Mouse (Mus musculus) hindbrain, postnatal 0 days (tissue): ENCODE results near the gene Grin2c. TPM values are rescaled to one million over a fixed set of nuclear protein-coding genes. Genes with fewer than 3 reads are reported as not detected.

Source experiments
- ATAC-seq: fragments of 200-750 bp; cut with Nextera tagmentation; 2 replicates; pipeline ENCODE4 v1.8.0; 2017; ENCODE audit warnings: mild to moderate bottlenecking, moderate TSS enrichment, moderate library complexity
- DNase-seq: peaks from one replicate; pipeline ENCODE4 v3.0.0-alpha.2; 2015; ENCODE audit warnings: low spot score
- H3K27ac ChIP-seq: fragments of 300-500 bp; sonication (generic); 2 replicates; pipeline ENCODE4 v1.5.1; 2014; ENCODE audit warnings: mild to moderate bottlenecking
- H3K27me3 ChIP-seq: fragments of 300-500 bp; sonication (generic); 2 replicates; pipeline ENCODE4 v1.6.1; 2014; ENCODE audit warnings: low read length, mixed read lengths; ENCODE audit not compliant: insufficient read depth
- H3K36me3 ChIP-seq: fragments of 300-500 bp; sonication (generic); 2 replicates; pipeline ENCODE4 v1.6.1; 2014; ENCODE audit warnings: low read length, mixed read lengths; ENCODE audit not compliant: insufficient read depth
- H3K4me1 ChIP-seq: fragments of 300-500 bp; sonication (generic); 2 replicates; pipeline ENCODE4 v1.6.1; 2014; ENCODE audit warnings: antibody characterized with exemption, low read length, mixed read lengths; ENCODE audit not compliant: insufficient read depth
- H3K4me2 ChIP-seq: fragments of 300-500 bp; sonication (generic); 2 replicates; pipeline ENCODE4 v1.6.1; 2014; ENCODE audit warnings: low read depth, mild to moderate bottlenecking, low read length, moderate library complexity, mixed read lengths
- H3K4me3 ChIP-seq: fragments of 300-500 bp; sonication (generic); 2 replicates; pipeline ENCODE4 v1.5.1; 2014; ENCODE audit warnings: low read length
- H3K9ac ChIP-seq: fragments of 300-500 bp; sonication (generic); replicated peaks from 2 replicates; pipeline ENCODE4 v1.6.1; 2014; ENCODE audit warnings: mild to moderate bottlenecking, low read length, moderate library complexity, mixed read lengths
- H3K9me3 ChIP-seq: fragments of 300-500 bp; sonication (generic); 2 replicates; pipeline ENCODE4 v1.6.1; 2016; ENCODE audit warnings: low read length, mixed read lengths
- CTCF ChIP-seq: IDR thresholded peaks from 2 replicates; pipeline ENCODE4 v1.5.1; 2016; ENCODE audit warnings: antibody characterized with exemption, control low read depth, low read depth
- WGBS: fragments of 180-500 bp; shearing (Covaris S2); extraction: QIAGEN DNeasy Blood & Tissue Kit; methylation state at CpG from one replicate; pipeline ENCODE4 v1.1.7; 2014; 5-methylcytosine and 5-hydroxymethylcytosine counted together
- polyA plus RNA-seq: library from polyadenylated mRNA; unstranded; fragments of >200 nt; fragmentation: Nextera tagmentation; extraction: Ambion mirVana; gene quantifications from 2 replicates; pipeline ENCODE4 v1.2.1, GENCODE M21; 2015
- total RNA-seq: library from RNA; depleted of rRNA; stranded (reverse); fragments of >200 nt; gene quantifications from 2 replicates; pipeline ENCODE4 v1.2.3, GENCODE M21; 2014

Grin2c gene
- total and polyA plus RNA-seq, 2 experiments from 2014 or later: 1.0 to 7.1 TPM

- H3K27ac ChIP-seq: no peak overlapping the region
- no peaks in the 10 kb centered on the region for H3K9me3 ChIP-seq
- no peak for ATAC-seq
- H3K36me3 ChIP-seq: peaks cover 13% of the 10 kb centered on the region
- peaks cover 13% of the 10 kb centered on the region for H3K4me1 ChIP-seq
- H3K9ac ChIP-seq: no peak overlapping the region
- peaks cover 55% of the 10 kb centered on the region for H3K27me3 ChIP-seq
- DNase-seq: no peak
- peak overlapping the region; percentile 38 for H3K4me3 ChIP-seq
- 6% methylated on average over 20 of the region's 20 CpGs for WGBS
- TF ChIP-seq CTCF: no peak
- H3K4me2 ChIP-seq: peak overlapping the region; percentile 61
Observed at GRCm38 (mm10) chr11:115265771-115266399, 1.2 kb downstream of the Grin2c start.

- H3K36me3 ChIP-seq: peaks cover 13% of the 10 kb centered on the region
- H3K27ac ChIP-seq: no peak overlapping the region
- peaks cover 60% of the 10 kb centered on the region for H3K27me3 ChIP-seq
- peak overlapping the region; percentile 20 for H3K4me3 ChIP-seq
- DNase-seq (peak; percentile 67), ATAC-seq (no peak)
- H3K9ac ChIP-seq: no peak overlapping the region
- peak; percentile 66 for TF ChIP-seq CTCF
- no peaks in the 10 kb centered on the region for H3K9me3 ChIP-seq
- 8% methylated on average over 39 of the region's 39 CpGs for WGBS
- peak overlapping the region; percentile 50 for H3K4me2 ChIP-seq
- H3K4me1 ChIP-seq: peaks cover 13% of the 10 kb centered on the region
Observed at GRCm38 (mm10) chr11:115264862-115265668, 2.0 kb downstream of the Grin2c start.

GRCm38 (mm10) chr11:115264136-115264861, 2.7 kb downstream of the Grin2c start:
- H3K4me1 ChIP-seq: peaks cover 13% of the 10 kb centered on the region

GRCm38 (mm10) chr11:115262954-115263353, 4.1 kb downstream of the Grin2c start:
- H3K4me2 ChIP-seq: no peak overlapping the region
- peaks cover 17% of the 10 kb centered on the region for H3K4me1 ChIP-seq
- ATAC-seq (no peak), DNase-seq (peak; percentile 56)
- 61% methylated on average over 11 of the region's 11 CpGs for WGBS
- no peak overlapping the region for H3K9ac ChIP-seq
- peaks cover 51% of the 10 kb centered on the region for H3K27me3 ChIP-seq
- H3K36me3 ChIP-seq: no peaks in the 10 kb centered on the region; the same call in 1 of the 2 replicates
- H3K4me3 ChIP-seq: no peak overlapping the region
- no peak for TF ChIP-seq CTCF
- H3K27ac ChIP-seq: no peak overlapping the region
- no peaks in the 10 kb centered on the region for H3K9me3 ChIP-seq

More at GRCm38 (mm10) chr11:115264136-115264861, 2.7 kb downstream of the Grin2c start:
- 71% methylated on average over 7 of the region's 7 CpGs for WGBS
- DNase-seq: no peak
- no peak overlapping the region for H3K9ac ChIP-seq
- H3K9me3 ChIP-seq: no peaks in the 10 kb centered on the region
- TF ChIP-seq CTCF: no peak
- no peak overlapping the region for H3K4me3 ChIP-seq
- no peak overlapping the region for H3K27ac ChIP-seq
- no peak overlapping the region for H3K4me2 ChIP-seq
- H3K36me3 ChIP-seq: peaks cover 12% of the 10 kb centered on the region
- H3K27me3 ChIP-seq: peaks cover 59% of the 10 kb centered on the region
- no peak for ATAC-seq

- H3K27me3 ChIP-seq: peaks cover 16% of the 10 kb centered on the region
- H3K9me3 ChIP-seq: no peaks in the 10 kb centered on the region
- TF ChIP-seq CTCF: no peak
- DNase-seq: no peak
- H3K9ac ChIP-seq: no peak overlapping the region
- ATAC-seq: no peak
- H3K4me3 ChIP-seq: no peak overlapping the region
- 80% methylated on average over 4 of the region's 4 CpGs for WGBS
- peaks cover 5% of the 10 kb centered on the region; the same call in 1 of the 2 replicates for H3K4me1 ChIP-seq
- no peak overlapping the region for H3K27ac ChIP-seq
- H3K4me2 ChIP-seq: no peak overlapping the region
- H3K36me3 ChIP-seq: no peaks in the 10 kb centered on the region
Observed at GRCm38 (mm10) chr11:115259134-115259533, 7.9 kb downstream of the Grin2c start.

GRCm38 (mm10) chr11:115257775-115258510, 9.1 kb downstream of the Grin2c start:
- no peak overlapping the region for H3K9ac ChIP-seq
- H3K36me3 ChIP-seq: no peaks in the 10 kb centered on the region
- ATAC-seq: peak; percentile 50
- peak overlapping the region; percentile 16; the same call in 1 of the 2 replicates for H3K4me3 ChIP-seq
- no peaks in the 10 kb centered on the region for H3K9me3 ChIP-seq
- no peak for DNase-seq
- peaks cover 15% of the 10 kb centered on the region for H3K27me3 ChIP-seq
- H3K27ac ChIP-seq: no peak overlapping the region
- peaks cover 5% of the 10 kb centered on the region; the same call in 1 of the 2 replicates for H3K4me1 ChIP-seq
- peak overlapping the region; percentile 29; the same call in 1 of the 2 replicates for H3K4me2 ChIP-seq
- 15% methylated on average over 59 of the region's 59 CpGs for WGBS
- no peak for TF ChIP-seq CTCF
